Mouse (Mus musculus): ENCODE results near the gene Lims1. TPM values are rescaled to one million over a fixed set of nuclear protein-coding genes. Genes with fewer than 3 reads are reported as not detected.

Lims1 gene
- polyA plus RNA-seq, 1 experiment from 2014 or later: 108 TPM

DNA sequence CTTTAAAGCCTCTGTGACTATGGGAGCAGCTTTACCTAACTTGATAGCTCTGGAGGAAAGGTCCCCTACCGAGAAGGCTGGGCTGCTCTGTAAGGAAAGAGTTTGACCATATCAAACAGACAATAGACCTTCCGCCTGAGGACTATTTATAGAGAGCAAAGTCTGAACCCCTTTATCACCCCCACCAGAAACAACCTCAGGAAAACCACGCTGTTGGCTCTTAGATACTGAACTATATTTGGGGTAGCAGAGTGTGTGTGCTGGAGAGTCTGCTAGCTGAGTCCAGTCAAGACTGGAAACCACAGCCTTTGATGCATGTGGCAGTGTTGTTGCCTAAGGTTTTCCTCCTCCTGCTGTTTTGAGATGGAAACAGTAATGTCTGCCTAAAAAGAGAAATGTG is 31.3 kb downstream of the Lims1 start:
- DNase-seq (ENCODE audit: low spot score): no peak
- no peaks in the 10 kb centered on the region for H3K4me1 ChIP-seq

GRCm38 (mm10) chr10:58356460-58356859 is 33.2 kb downstream of the Lims1 start:
- H3K27me3 ChIP-seq (replicated peaks; ENCODE audit: low read depth, poor library complexity, severe bottlenecking): no peaks in the 10 kb centered on the region

More for the DNA sequence above, 31.3 kb downstream of the Lims1 start:
- H3K36me3 ChIP-seq (replicated peaks): 0 out of 2 replicates have a peak, but pooled peaks cover 5% of the 10 kb centered on the region
- no peak overlapping the region for H3K4me3 ChIP-seq
- 37% methylated on average over 3 of the region's 3 CpGs for whole genome bisulfite sequencing
- no peaks in the 10 kb centered on the region for H3K27me3 ChIP-seq (replicated peaks; ENCODE audit: low read depth, poor library complexity, severe bottlenecking)
- H3K9me3 ChIP-seq: no peaks in the 10 kb centered on the region
- no peak overlapping the region for H3K27ac ChIP-seq (replicated peaks)

DNA sequence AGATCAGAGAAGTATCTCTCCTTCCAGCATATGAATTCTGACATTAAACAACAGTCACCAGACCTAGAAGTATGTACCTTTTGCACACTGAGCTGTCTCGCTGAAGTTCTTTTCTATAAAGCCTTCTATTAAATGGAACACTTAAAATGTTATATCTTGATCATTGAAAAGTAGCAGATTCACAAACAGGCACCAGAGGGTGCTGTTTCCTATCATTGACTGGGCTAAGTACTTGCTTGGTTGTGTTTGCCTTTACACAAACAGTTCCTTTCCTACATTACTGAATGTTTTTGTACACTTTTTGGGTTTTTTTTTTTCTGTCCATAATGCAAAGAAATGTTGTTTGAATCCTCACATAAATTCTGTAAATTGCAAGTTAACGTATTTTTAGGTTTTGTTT is 35.9 kb downstream of the Lims1 start:
- DNase-seq (ENCODE audit: low spot score): no peak
- no peaks in the 10 kb centered on the region for H3K36me3 ChIP-seq (replicated peaks)
- H3K4me3 ChIP-seq: no peak overlapping the region
- no peaks in the 10 kb centered on the region for H3K4me1 ChIP-seq
- H3K27ac ChIP-seq (replicated peaks): no peak overlapping the region
- WGBS: 76% methylated on average over 2 of the region's 2 CpGs
- H3K27me3 ChIP-seq (replicated peaks; ENCODE audit: low read depth, poor library complexity, severe bottlenecking): no peaks in the 10 kb centered on the region
- H3K9me3 ChIP-seq: no peaks in the 10 kb centered on the region

More at GRCm38 (mm10) chr10:58356460-58356859, 33.2 kb downstream of the Lims1 start:
- H3K9me3 ChIP-seq: no peaks in the 10 kb centered on the region
- DNase-seq (ENCODE audit: low spot score): no peak
- no peak overlapping the region for H3K27ac ChIP-seq (replicated peaks)
- no peaks in the 10 kb centered on the region for H3K4me1 ChIP-seq
- no peak overlapping the region for H3K4me3 ChIP-seq
- 0 out of 2 replicates have a peak, but pooled peaks cover 5% of the 10 kb centered on the region for H3K36me3 ChIP-seq (replicated peaks)
- WGBS: 96% methylated on average over 3 of the region's 3 CpGs

DNA sequence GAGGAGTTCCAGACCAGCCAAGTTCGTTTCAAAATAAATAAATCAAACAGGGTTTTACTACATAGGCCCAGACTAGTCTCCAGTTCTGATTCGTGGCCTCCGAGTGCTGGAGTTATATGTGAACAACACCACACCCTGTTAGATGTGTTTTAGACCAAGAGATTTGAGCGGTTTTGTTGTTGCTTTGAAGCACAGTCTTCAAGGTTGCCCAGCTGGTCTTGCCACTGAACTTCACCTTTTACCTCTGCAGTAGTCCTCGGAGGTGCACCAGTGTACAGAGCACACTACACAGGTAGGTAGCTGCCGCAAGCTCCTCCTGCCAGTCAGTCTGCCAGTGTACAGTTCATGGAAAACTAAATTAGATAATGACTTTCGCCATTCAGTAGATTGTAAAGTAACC is 36.7 kb downstream of the Lims1 start:
- Histone ChIP-seq H3K27me3 (replicated peaks; ENCODE audit: low read depth, poor library complexity, severe bottlenecking) (no peaks in the 10 kb centered on the region), H3K4me3 (no peak overlapping the region), H3K27ac (replicated peaks) (no peak overlapping the region), H3K4me1 (no peaks in the 10 kb centered on the region), H3K36me3 (replicated peaks) (no peaks in the 10 kb centered on the region), H3K9me3 (no peaks in the 10 kb centered on the region)
- no peak for DNase-seq (ENCODE audit: low spot score)
- WGBS: 89% methylated on average over 7 of the region's 7 CpGs

GRCm38 (mm10) chr10:58362745-58363144 is 39.5 kb downstream of the Lims1 start:
- H3K4me1 ChIP-seq: no peaks in the 10 kb centered on the region
- no peaks in the 10 kb centered on the region for H3K9me3 ChIP-seq
- DNase-seq (ENCODE audit: low spot score): no peak
- H3K27me3 ChIP-seq (replicated peaks; ENCODE audit: low read depth, poor library complexity, severe bottlenecking): no peaks in the 10 kb centered on the region
- no peak overlapping the region for H3K4me3 ChIP-seq
- no peak overlapping the region for H3K27ac ChIP-seq (replicated peaks)
- no peaks in the 10 kb centered on the region for H3K36me3 ChIP-seq (replicated peaks)
- 86% methylated on average over 1 of the region's 1 CpGs for WGBS

DNA sequence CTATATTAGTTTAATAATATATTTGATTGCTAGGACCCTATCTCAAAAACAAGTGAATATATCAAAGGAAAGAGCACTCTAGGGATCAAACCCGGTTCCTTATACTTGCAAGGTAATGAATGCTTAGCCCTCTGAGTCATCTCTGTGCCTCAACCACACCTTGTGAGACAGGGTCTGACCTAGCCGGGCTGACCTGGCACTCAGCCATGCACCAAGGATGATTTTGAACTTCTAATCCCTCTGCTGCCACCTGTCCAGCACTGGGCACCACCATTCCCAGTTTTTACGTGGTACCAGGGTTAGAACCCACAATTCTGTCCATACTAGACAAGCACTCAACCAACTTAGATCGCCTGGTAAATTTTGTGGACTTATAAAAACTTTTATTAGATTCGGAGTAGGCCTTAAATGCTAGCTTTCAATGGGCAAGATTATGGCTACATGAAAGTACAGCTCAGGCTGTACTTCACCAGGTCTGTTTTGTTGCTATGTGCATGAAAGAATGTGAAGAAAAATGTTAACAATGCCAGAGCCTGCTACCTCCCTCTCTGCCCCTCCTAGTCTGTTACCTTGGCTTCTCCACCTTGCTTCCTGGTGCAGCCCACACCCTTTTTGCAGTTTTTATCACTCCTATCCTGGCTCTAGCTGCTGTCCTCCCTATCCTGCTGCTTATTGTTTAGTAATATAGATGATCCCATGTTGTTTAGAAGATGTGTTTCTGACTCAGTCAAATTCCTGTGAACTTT is 41.7 kb downstream of the Lims1 start:
- Histone ChIP-seq H3K4me3 (no peak overlapping the region), H3K27ac (replicated peaks) (no peak overlapping the region), H3K27me3 (replicated peaks; ENCODE audit: low read depth, poor library complexity, severe bottlenecking) (no peaks in the 10 kb centered on the region), H3K9me3 (no peaks in the 10 kb centered on the region), H3K4me1 (peaks cover 17% of the 10 kb centered on the region), H3K36me3 (replicated peaks) (no peaks in the 10 kb centered on the region)
- WGBS: 88% methylated on average over 5 of the region's 5 CpGs
- no peak for DNase-seq (ENCODE audit: low spot score)

GRCm38 (mm10) chr10:58368791-58369706 is 45.8 kb downstream of the Lims1 start:
- Histone ChIP-seq H3K27me3 (replicated peaks; ENCODE audit: low read depth, poor library complexity, severe bottlenecking) (no peaks in the 10 kb centered on the region), H3K27ac (replicated peaks) (no peak overlapping the region), H3K36me3 (replicated peaks) (no peaks in the 10 kb centered on the region), H3K9me3 (no peaks in the 10 kb centered on the region), H3K4me1 (peaks cover 37% of the 10 kb centered on the region), H3K4me3 (no peak overlapping the region)
- WGBS: 88% methylated on average over 7 of the region's 7 CpGs
- DNase-seq (ENCODE audit: low spot score): no peak

DNA sequence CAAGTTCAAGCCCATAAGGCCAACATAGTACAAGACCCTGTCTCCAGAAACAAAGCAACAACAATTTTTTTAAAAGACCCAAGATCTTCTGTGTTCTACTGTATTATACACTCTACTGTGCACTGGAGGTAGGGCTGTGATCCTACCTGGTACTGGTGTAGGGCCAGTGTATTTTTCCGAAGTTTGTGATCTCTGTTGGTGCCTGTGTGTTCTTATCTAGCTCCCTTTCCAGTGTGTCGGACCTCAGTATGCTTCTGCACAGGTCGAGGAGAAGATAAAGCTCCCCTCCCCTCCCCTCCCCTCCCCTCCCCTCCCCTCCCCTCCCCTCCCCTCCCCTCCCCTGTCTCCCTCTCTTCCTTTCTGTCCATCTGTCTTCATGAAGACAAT is 46.4 kb downstream of the Lims1 start:
- Histone ChIP-seq H3K36me3 (replicated peaks) (no peaks in the 10 kb centered on the region), H3K4me3 (no peak overlapping the region), H3K27me3 (replicated peaks; ENCODE audit: low read depth, poor library complexity, severe bottlenecking) (no peaks in the 10 kb centered on the region), H3K27ac (replicated peaks) (no peak overlapping the region; the same call in 1 of the 2 replicates), H3K9me3 (no peaks in the 10 kb centered on the region), H3K4me1 (peaks cover 37% of the 10 kb centered on the region)
- no peak for DNase-seq (ENCODE audit: low spot score)
- 47% methylated on average over 3 of the region's 3 CpGs for WGBS

GRCm38 (mm10) chr10:58370143-58370542 is 46.9 kb downstream of the Lims1 start:
- Histone ChIP-seq H3K4me3 (no peak overlapping the region), H3K27me3 (replicated peaks; ENCODE audit: low read depth, poor library complexity, severe bottlenecking) (no peaks in the 10 kb centered on the region), H3K27ac (replicated peaks) (0 out of 2 replicates have a peak overlapping the region, but pooled peaks have one; percentile 24), H3K9me3 (no peaks in the 10 kb centered on the region), H3K4me1 (peaks cover 37% of the 10 kb centered on the region), H3K36me3 (replicated peaks) (no peaks in the 10 kb centered on the region)
- no peak for DNase-seq (ENCODE audit: low spot score)

DNA sequence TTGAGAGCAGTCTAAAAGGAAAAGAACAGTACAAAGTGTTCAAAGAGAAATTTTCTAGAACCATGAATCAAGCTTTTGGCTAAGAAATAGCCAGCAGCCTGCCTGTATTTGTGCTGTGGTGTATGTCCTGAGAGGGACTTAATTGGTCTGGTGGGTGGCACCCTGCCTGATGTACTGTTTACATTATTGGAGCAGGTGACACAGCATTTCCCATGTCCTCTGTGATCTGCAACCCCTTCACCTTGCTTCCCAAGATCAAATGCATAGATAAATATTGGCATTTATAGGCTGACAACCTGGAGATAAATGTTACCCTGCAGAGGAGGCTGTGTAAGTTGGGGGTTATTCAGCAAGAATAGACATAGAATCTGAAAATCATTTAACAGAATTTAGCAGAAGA is 47.3 kb downstream of the Lims1 start:
- H3K9me3 ChIP-seq: no peaks in the 10 kb centered on the region
- peaks cover 37% of the 10 kb centered on the region for H3K4me1 ChIP-seq
- H3K4me3 ChIP-seq: no peak overlapping the region
- DNase-seq (ENCODE audit: low spot score): no peak
- H3K27me3 ChIP-seq (replicated peaks; ENCODE audit: low read depth, poor library complexity, severe bottlenecking): no peaks in the 10 kb centered on the region
- no peaks in the 10 kb centered on the region for H3K36me3 ChIP-seq (replicated peaks)
- 0 out of 2 replicates have a peak overlapping the region, but pooled peaks have one; percentile 24 for H3K27ac ChIP-seq (replicated peaks)

GRCm38 (mm10) chr10:58371279-58371842 is 48.1 kb downstream of the Lims1 start:
- Histone ChIP-seq H3K27me3 (replicated peaks; ENCODE audit: low read depth, poor library complexity, severe bottlenecking) (no peaks in the 10 kb centered on the region), H3K4me1 (peaks cover 37% of the 10 kb centered on the region), H3K27ac (replicated peaks) (peak overlapping the region; percentile 68), H3K4me3 (peak overlapping the region; percentile 39), H3K9me3 (no peaks in the 10 kb centered on the region), H3K36me3 (replicated peaks) (no peaks in the 10 kb centered on the region)
- DNase-seq (ENCODE audit: low spot score): peak; percentile 47
- WGBS: 29% methylated on average over 14 of the region's 14 CpGs

- Histone ChIP-seq H3K9me3 (no peaks in the 10 kb centered on the region), H3K4me1 (peaks cover 37% of the 10 kb centered on the region), H3K27me3 (replicated peaks; ENCODE audit: low read depth, poor library complexity, severe bottlenecking) (no peaks in the 10 kb centered on the region), H3K4me3 (no peak overlapping the region), H3K27ac (replicated peaks) (no peak overlapping the region), H3K36me3 (replicated peaks) (no peaks in the 10 kb centered on the region)
- WGBS: 84% methylated on average over 6 of the region's 6 CpGs
- no peak for DNase-seq (ENCODE audit: low spot score)
Measured at GRCm38 (mm10) chr10:58372430-58373030, 49.3 kb downstream of the Lims1 start.
